Mouse (Mus musculus): ENCODE results near the gene P4hb.

DNA sequence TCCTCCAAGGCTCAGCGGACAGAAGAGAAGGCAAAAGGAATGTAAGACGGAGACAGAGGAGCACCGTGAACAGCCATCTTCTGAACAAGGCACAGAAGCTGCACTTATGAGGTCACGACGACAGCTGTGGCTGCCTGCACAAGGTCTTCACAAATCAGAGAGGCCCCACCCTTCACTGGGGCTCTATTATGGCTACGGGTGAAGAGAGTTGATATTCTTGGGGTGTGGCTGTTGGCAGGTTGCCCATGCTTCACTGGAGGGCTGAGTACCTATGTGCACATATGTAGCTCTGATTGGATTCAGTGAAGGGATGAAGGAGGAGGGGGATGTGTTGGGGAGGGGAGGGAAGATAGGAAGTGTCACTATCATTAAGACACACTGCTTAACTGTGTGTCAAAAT lies 54.5 kb downstream of the P4hb start:
- TF ChIP-seq POLR2A (IDR thresholded peaks at IDR 0.05; ENCODE audit: insufficient read length, low read depth), result no peak
- no peak for TF ChIP-seq USF1 (IDR thresholded peaks at IDR 0.05; ENCODE audit: low read depth)
- no peak for TF ChIP-seq TCF12 (IDR thresholded peaks at IDR 0.05; ENCODE audit: insufficient read depth, poor library complexity, severe bottlenecking)
- no peak for TF ChIP-seq MAX (IDR thresholded peaks at IDR 0.05; ENCODE audit: low read depth)
